Mouse (Mus musculus) kidney, postnatal 25 days (tissue): Measurements from ENCODE around the gene Gm49369.
"Not testable (repeated sequence)": the region's sequence is repeated elsewhere in the genome, so short reads cannot be mapped to it uniquely, and the experiment has no call there.

Experiments
- DNase-seq, 2 experiments: peaks; one replicate each; pipeline ENCODE4 v3.0.0; 2021; ENCODE audit warnings: mixed read lengths in 2 of 2

Gm49369 gene

DNA sequence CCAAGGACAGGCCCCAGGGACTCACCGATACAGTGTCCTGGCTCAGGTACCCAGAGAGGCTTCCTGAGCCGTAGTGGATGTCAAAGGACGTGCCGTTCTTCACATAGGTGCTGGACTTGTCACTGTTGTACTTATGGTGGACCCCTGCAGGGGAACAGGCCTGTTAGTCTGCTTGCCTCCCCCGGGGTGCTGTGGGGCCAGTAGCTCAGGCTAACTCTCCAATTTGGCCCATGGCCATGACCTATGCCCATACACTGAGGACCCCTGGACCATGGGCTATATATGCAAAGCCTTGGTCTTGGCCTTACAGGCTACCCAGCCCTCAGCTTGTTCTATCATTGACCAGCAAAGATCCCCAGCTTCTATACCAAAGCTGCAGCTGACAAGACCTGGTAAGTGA is at the start of gene Gm49369:
TSS of gene Gm49369 (minus strand) at position 101 of the 400 bp plus-strand sequence.
- DNase-seq, result peak in 1 of 2 experiments; percentile 24

DNA sequence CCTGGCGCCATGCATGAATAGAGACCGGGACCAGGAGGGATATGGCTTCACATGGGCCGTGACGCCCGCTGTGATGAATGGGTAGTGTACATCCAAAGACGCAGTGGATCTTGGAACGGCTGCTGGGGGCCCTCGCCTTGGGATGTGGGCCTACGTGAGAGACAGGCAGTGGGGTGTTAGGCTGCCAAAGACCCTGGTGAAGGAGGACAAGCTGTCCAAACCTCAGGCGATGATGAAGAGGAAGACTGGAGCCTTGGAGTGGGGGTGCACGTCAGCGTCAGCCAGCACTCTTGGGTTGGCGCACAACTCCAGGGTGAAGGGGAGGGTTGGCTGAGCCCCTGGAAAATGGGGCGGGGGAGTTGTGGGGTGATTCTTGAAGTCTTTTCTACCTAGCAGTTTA is 48.6 kb upstream of the Gm49369 start:
- no peak for DNase-seq

DNA sequence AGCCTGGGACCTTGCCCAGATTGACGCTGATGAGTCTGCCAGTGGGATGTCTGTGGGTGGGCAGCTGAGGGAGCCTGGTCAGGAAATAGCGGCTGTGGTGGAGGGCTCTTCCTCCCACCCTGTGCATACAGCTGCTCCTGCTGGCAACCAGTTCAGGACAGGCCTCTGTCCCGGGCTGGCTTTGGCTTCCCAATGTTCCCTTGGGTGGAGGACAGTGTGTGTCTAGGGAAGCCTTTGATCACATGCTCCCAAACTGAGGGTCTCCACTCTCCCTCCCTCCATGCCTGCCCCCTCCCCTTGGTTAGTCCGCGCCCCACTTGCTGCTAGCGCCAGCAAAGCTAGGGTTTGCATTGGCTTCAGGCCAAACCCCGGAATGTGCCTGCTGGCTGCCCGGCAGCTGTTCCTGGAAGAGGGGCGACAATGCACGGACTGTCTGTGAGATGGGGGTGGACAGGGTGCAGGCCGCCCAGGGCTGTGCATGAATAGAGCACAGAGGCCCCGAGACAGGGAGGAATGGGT is 47.8 kb upstream of the Gm49369 start:
- peak; percentile 36 to 50 for DNase-seq

- DNase-seq, result peak in 1 of 2 experiments; percentile 20
These were observed 45.7 kb upstream of the Gm49369 start for GRCm38 (mm10) chr7:142428213-142428612.

- peak; percentile 54 to 67 for DNase-seq
These were observed 43.3 kb upstream of the Gm49369 start for GRCm38 (mm10) chr7:142425641-142426213.

GRCm38 (mm10) chr7:142421826-142422225 is 39.4 kb upstream of the Gm49369 start:
- DNase-seq, result no peak

DNA sequence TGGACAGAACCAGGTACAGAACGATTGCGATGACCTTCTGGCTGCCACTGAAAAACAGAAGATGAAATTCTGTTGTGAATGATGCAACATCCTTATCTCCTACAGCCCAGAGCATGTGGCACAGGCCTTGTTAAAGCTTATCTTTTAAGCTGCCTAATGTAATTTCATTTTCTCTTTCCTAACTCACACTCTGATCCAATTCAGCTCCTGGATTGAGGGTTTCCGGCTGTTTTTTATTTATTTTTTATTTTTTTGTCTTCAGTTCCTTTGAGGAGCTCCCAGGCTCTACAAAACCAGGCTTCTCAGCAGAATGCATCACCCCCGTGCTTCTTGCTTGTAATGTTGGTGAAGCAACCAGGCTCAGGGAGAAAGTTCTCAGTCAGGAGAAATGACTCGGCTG is 37.4 kb upstream of the Gm49369 start:
- DNase-seq, result no peak

GRCm38 (mm10) chr7:142418679-142419078 is 36.2 kb upstream of the Gm49369 start:
- no peak for DNase-seq

DNA sequence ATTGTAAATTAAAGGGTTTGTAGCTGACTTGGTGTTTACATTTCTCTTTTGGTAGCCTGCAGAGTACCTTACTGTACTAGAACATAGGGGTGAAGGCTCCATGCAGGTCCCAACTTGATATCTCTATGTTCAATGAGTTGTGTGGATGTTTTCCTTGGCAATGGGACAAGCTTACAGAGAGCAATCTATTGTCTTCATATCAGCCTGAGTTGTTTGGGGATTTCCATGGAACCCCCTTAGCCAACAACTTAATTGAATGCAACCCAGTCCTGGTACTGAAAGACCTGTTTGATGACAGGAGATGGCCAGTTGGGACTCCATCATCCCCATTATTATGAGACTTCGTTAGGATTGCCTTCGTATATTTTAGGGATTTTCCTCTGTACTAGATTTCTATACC is 35.6 kb upstream of the Gm49369 start:
- DNase-seq, result no peak

- no peak for DNase-seq
These were observed 33.8 kb upstream of the Gm49369 start for GRCm38 (mm10) chr7:142416225-142416624.

DNA sequence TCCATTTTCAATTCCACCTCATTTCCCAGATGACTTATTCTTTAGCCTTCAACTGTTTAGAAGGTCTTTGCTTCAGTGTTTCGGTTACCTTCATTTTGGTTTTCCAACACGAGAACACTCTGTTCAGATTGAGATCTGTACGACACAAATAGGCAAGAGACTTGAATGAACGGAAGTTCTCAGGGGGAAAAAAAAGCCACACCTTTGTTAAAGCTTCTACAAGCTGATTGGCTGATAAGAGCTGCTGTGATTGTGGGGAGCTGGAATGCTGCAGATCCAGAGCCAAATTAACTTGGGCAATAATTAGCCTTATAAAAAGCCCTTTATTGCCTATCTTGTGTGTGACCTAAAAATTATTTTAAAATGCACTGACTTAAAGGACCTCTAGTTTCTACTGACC is 32.8 kb upstream of the Gm49369 start:
- no peak for DNase-seq

DNA sequence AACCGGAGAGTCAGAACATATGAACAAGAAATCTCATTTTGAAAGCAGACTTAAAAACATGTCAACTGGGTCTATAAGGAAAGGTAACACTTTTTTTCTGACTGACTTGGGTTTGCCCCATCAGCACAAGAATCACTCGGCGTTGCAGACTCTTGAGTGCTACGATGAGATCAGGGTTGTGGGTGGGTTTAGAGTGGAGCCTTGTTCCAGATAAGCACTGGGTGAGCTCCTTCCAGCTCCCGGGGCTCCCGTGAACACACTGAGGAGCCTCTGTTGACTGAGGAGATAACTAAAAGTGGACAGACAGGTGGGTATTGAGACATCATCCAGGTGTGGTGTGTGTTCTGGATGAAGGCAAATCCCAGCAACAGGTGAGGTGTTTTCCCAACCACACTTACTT is 30.8 kb upstream of the Gm49369 start:
- DNase-seq, result no peak

- DNase-seq, result no peak
These were observed 27.1 kb upstream of the Gm49369 start for GRCm38 (mm10) chr7:142409603-142410002.

DNA sequence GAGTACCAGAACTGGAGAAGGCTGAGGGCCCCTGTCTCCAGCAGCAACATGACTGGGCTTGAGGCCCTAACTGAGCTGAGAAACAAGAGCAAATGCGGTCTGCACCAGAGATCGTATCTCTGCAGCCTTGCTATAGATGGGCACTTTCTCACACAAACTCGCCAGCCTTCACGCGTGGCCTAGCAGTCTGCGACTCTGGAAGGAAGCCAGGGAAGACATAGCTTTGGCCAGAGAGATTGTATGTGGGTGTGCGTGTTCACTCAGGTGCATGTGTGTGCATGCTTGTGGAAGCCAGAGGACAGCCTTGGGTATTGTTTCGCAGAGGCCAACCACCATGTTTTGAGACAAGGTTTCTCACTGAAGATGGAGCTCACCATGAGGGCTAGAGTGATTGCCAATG is 26.2 kb upstream of the Gm49369 start:
- no peak for DNase-seq

DNA sequence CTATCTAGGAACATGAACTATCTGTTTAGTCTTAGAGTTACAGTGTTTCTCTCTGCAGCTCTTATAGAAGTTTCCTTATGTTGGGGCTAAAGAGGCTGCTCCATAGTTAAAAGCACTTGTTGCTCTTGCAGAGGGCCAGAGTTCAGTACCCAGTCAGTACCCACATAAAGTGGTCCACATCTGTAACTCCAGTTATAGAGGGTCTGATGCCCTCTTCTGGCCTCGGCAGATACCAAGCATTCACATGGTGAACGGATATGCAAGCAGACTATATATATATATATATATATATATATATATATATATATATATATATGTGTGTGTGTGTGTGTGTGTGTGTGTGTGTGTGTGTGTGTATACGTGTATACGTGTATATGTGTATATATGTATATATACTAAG is 25.5 kb upstream of the Gm49369 start:
- no peak for DNase-seq

DNA sequence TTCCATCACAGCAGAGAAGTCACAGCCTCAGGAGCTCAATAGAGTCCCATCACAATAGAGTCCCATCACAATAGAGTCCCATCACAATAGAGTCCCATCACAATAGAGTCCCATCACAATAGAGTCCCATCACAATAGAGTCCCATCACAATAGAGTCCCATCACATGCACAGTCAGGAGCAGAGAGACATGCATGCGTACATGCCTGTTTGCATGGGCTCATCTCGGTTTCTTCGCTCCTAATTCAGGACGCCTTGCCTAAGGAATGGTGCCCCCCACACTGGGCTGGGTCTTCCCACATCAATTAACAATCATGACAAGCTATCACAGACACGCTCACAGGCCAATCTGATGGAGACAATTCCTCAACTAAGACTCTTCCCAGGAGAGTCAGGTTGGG is 22.7 kb upstream of the Gm49369 start:
- not testable (repeated sequence) for DNase-seq

GRCm38 (mm10) chr7:142403591-142403990 is 21.1 kb upstream of the Gm49369 start:
- peak in 1 of 2 experiments; percentile 23 for DNase-seq

DNA sequence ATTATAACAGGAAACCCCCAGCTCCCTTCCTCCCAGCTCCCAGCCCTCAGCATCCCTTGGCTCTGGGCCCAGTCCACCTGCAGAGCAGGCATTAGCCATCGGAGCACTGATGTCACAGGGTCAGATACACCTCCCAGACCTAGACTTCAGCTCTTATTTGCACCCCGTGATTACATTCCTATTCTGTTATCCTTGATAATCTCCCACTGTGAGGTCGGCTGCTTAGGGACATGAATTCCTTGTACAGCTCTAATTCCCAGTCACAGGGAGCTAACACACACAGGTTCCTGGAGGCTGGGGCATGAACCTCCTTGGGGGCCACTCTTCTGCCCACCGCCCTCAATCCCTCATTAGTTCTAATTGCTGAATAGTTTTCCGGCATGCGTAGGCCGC is 18.3 kb upstream of the Gm49369 start:
- peak; percentile 46 to 70 for DNase-seq

GRCm38 (mm10) chr7:142400112-142400749 is 17.8 kb upstream of the Gm49369 start:
- no peak for DNase-seq

DNA sequence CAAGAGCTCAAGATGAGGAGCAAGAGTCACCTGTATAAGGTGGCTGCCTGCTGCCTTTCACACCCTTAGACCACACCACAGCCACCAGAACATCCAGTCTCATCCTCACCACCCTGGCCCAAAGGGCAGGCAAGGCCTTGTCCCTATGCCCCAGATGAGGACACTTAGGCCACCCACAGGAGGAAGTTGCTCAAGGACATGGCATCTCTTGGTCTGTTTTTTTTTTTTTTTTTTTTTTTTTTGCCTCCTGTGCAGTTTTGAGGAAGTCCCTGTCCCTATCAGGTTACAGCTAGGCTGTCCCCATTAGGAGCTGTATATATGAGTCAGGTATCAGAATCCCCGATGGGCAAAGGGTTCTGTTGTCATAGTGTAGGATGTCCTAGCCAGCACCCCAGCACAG is 16.8 kb upstream of the Gm49369 start:
- peak in 1 of 2 experiments; percentile 22 for DNase-seq

- DNase-seq, result peak; percentile 43 to 65
These were observed 15.6 kb upstream of the Gm49369 start for GRCm38 (mm10) chr7:142398052-142398451.

- DNase-seq, result no peak
These were observed 14.1 kb upstream of the Gm49369 start for GRCm38 (mm10) chr7:142396611-142397010.

- no peak for DNase-seq
These were observed 13.0 kb upstream of the Gm49369 start for GRCm38 (mm10) chr7:142395472-142395871.
